Mouse (Mus musculus) neural tube, embryonic 15.5 days (tissue): Measurements from ENCODE around the gene Alg6. TPM values are rescaled to one million over a fixed set of nuclear protein-coding genes. Genes with fewer than 3 reads are reported as not detected.

Source experiments
- ATAC-seq: fragments of 200-750 bp; cut with Nextera tagmentation; 2 replicates; pipeline ENCODE4 v1.8.0; 2017; ENCODE audit warnings: mild to moderate bottlenecking, moderate TSS enrichment, moderate library complexity; ENCODE audit not compliant: low FRiP score
- H3K27ac ChIP-seq: fragments of 300-500 bp; sonication (generic); replicated peaks from 2 replicates; pipeline ENCODE4 v1.5.1; 2015; ENCODE audit warnings: mild to moderate bottlenecking, inconsistent platforms
- H3K27me3 ChIP-seq: fragments of 300-500 bp; sonication (generic); replicated peaks from 2 replicates; pipeline ENCODE4 v1.6.1; 2015; ENCODE audit warnings: inconsistent platforms
- H3K36me3 ChIP-seq: fragments of 300-500 bp; sonication (generic); 2 replicates; pipeline ENCODE4 v1.6.1; 2015; ENCODE audit warnings: inconsistent platforms
- H3K4me1 ChIP-seq: fragments of 300-500 bp; sonication (generic); 2 replicates; pipeline ENCODE4 v1.6.1; 2015; ENCODE audit warnings: inconsistent platforms
- H3K4me2 ChIP-seq: fragments of 300-500 bp; sonication (generic); 2 replicates; pipeline ENCODE4 v1.6.1; 2015; ENCODE audit warnings: inconsistent platforms, mild to moderate bottlenecking, moderate library complexity
- H3K4me3 ChIP-seq: fragments of 300-500 bp; sonication (generic); replicated peaks from 2 replicates; pipeline ENCODE4 v1.5.1; 2015; ENCODE audit warnings: mild to moderate bottlenecking, inconsistent platforms
- H3K9ac ChIP-seq: fragments of 300-500 bp; sonication (generic); replicated peaks from 2 replicates; pipeline ENCODE4 v1.6.1; 2015; ENCODE audit warnings: mild to moderate bottlenecking, inconsistent platforms
- H3K9me3 ChIP-seq: fragments of 300-500 bp; sonication (generic); replicated peaks from 2 replicates; pipeline ENCODE4 v1.6.1; 2016; ENCODE audit warnings: inconsistent platforms
- WGBS: fragments of 180-500 bp; shearing (Covaris S2); methylation state at CpG from one replicate; pipeline ENCODE4 v1.1.7; 2015; ENCODE audit warnings: mixed read lengths; 5-methylcytosine and 5-hydroxymethylcytosine counted together
- polyA plus RNA-seq: library from polyadenylated mRNA; unstranded; fragments of >200 nt; fragmentation: Nextera tagmentation; extraction: Ambion mirVana; gene quantifications from 2 replicates; pipeline ENCODE4 v1.2.1, GENCODE M21; 2015

Gene Alg6
- 12.8 and 15.4 TPM in 2 replicates for polyA plus RNA-seq

- 3% methylated on average over 46 of the region's 46 CpGs for WGBS
- Histone ChIP-seq H3K4me2 (peak within 1 kb of the TSS; percentile 90), H3K9ac (peak within 1 kb of the TSS; percentile 74), H3K27ac (peak within 1 kb of the TSS; percentile 66), H3K4me1 (peaks cover 9% of the 10 kb centered on the region), H3K27me3 (no peaks in the 10 kb centered on the region), H3K4me3 (peak within 1 kb of the TSS; percentile 66), H3K36me3 (no peaks in the 10 kb centered on the region; the same call in 1 of the 2 replicates), H3K9me3 (no peaks in the 10 kb centered on the region)
- ATAC-seq: peak; percentile 94
These were observed at the start of gene Alg6 for GRCm38 (mm10) chr4:99714904-99715782. Gene Alg6 (plus strand): TSS chr4:99715664.

- Histone ChIP-seq H3K4me3 (no peak overlapping the region), H3K9me3 (no peaks in the 10 kb centered on the region), H3K4me1 (no peaks in the 10 kb centered on the region), H3K27me3 (peaks cover 10% of the 10 kb centered on the region), H3K36me3 (no peaks in the 10 kb centered on the region), H3K4me2 (no peak overlapping the region), H3K27ac (no peak overlapping the region), H3K9ac (no peak overlapping the region)
- no peak for ATAC-seq
- 92% methylated on average over 7 of the region's 7 CpGs for WGBS
These were observed 45.1 kb upstream of the Alg6 start for GRCm38 (mm10) chr4:99670203-99670851.

- no peak overlapping the region for H3K9ac ChIP-seq
- no peak overlapping the region for H3K4me3 ChIP-seq
- H3K36me3 ChIP-seq: no peaks in the 10 kb centered on the region
- H3K27me3 ChIP-seq: no peaks in the 10 kb centered on the region
- no peaks in the 10 kb centered on the region for H3K9me3 ChIP-seq
- H3K27ac ChIP-seq: no peak overlapping the region
- no peaks in the 10 kb centered on the region for H3K4me1 ChIP-seq
- H3K4me2 ChIP-seq: no peak overlapping the region
- no peak for ATAC-seq
These were observed 40.3 kb upstream of the Alg6 start for GRCm38 (mm10) chr4:99675191-99675590.

GRCm38 (mm10) chr4:99683941-99684340 lies 31.5 kb upstream of the Alg6 start:
- ATAC-seq: no peak
- no peak overlapping the region for H3K4me2 ChIP-seq
- H3K9me3 ChIP-seq: no peaks in the 10 kb centered on the region
- H3K4me1 ChIP-seq: no peaks in the 10 kb centered on the region
- WGBS: 88% methylated on average over 6 of the region's 6 CpGs
- H3K27ac ChIP-seq: no peak overlapping the region
- no peaks in the 10 kb centered on the region for H3K36me3 ChIP-seq
- H3K4me3 ChIP-seq: no peak overlapping the region
- H3K27me3 ChIP-seq: no peaks in the 10 kb centered on the region
- no peak overlapping the region for H3K9ac ChIP-seq

GRCm38 (mm10) chr4:99686308-99686707 lies 29.2 kb upstream of the Alg6 start:
- no peaks in the 10 kb centered on the region for H3K36me3 ChIP-seq
- H3K4me2 ChIP-seq: no peak overlapping the region
- H3K9ac ChIP-seq: no peak overlapping the region
- no peaks in the 10 kb centered on the region for H3K9me3 ChIP-seq
- no peaks in the 10 kb centered on the region for H3K27me3 ChIP-seq
- no peak for ATAC-seq
- 67% methylated on average over 5 of the region's 5 CpGs for WGBS
- H3K27ac ChIP-seq: no peak overlapping the region
- no peak overlapping the region for H3K4me3 ChIP-seq
- H3K4me1 ChIP-seq: no peaks in the 10 kb centered on the region

GRCm38 (mm10) chr4:99712583-99713183 lies 2.8 kb upstream of the Alg6 start:
- H3K4me3 ChIP-seq: no peak overlapping the region
- peaks cover 9% of the 10 kb centered on the region for H3K4me1 ChIP-seq
- no peak overlapping the region for H3K27ac ChIP-seq
- H3K9me3 ChIP-seq: no peaks in the 10 kb centered on the region
- 87% methylated on average over 6 of the region's 6 CpGs for WGBS
- no peak for ATAC-seq
- no peak overlapping the region for H3K4me2 ChIP-seq
- H3K27me3 ChIP-seq: no peaks in the 10 kb centered on the region
- H3K9ac ChIP-seq: no peak overlapping the region
- no peaks in the 10 kb centered on the region for H3K36me3 ChIP-seq

GRCm38 (mm10) chr4:99713971-99714370 lies 1.5 kb upstream of the Alg6 start:
- H3K4me3 ChIP-seq: no peak overlapping the region
- H3K4me1 ChIP-seq: peaks cover 9% of the 10 kb centered on the region
- H3K9me3 ChIP-seq: no peaks in the 10 kb centered on the region
- H3K27ac ChIP-seq: no peak overlapping the region
- H3K9ac ChIP-seq: no peak overlapping the region
- WGBS: 93% methylated on average over 6 of the region's 6 CpGs
- no peak overlapping the region for H3K4me2 ChIP-seq
- H3K36me3 ChIP-seq: no peaks in the 10 kb centered on the region
- ATAC-seq: no peak
- no peaks in the 10 kb centered on the region for H3K27me3 ChIP-seq

GRCm38 (mm10) chr4:99715783-99716416 lies 436 bp downstream of the Alg6 start:
- Histone ChIP-seq H3K9me3 (no peaks in the 10 kb centered on the region), H3K4me1 (peaks cover 9% of the 10 kb centered on the region), H3K27ac (peak overlapping the region; percentile 66), H3K36me3 (no peaks in the 10 kb centered on the region; the same call in 1 of the 2 replicates), H3K27me3 (no peaks in the 10 kb centered on the region), H3K9ac (peak overlapping the region; percentile 74), H3K4me2 (peak overlapping the region; percentile 90), H3K4me3 (peak overlapping the region; percentile 66)
- peak; percentile 71 for ATAC-seq
- WGBS: 25% methylated on average over 25 of the region's 25 CpGs

GRCm38 (mm10) chr4:99717905-99718304 lies 2.4 kb downstream of the Alg6 start:
- Histone ChIP-seq H3K27ac (no peak overlapping the region), H3K4me2 (no peak overlapping the region), H3K9me3 (no peaks in the 10 kb centered on the region), H3K36me3 (no peaks in the 10 kb centered on the region; the same call in 1 of the 2 replicates), H3K4me3 (no peak overlapping the region), H3K4me1 (peaks cover 9% of the 10 kb centered on the region), H3K9ac (no peak overlapping the region), H3K27me3 (no peaks in the 10 kb centered on the region)
- WGBS: 79% methylated on average over 4 of the region's 4 CpGs
- ATAC-seq: no peak

GRCm38 (mm10) chr4:99724331-99724730 lies 8.9 kb downstream of the Alg6 start:
- no peaks in the 10 kb centered on the region for H3K9me3 ChIP-seq
- WGBS: 94% methylated on average over 4 of the region's 4 CpGs
- H3K9ac ChIP-seq: no peak overlapping the region
- H3K36me3 ChIP-seq: peaks cover 24% of the 10 kb centered on the region
- no peak overlapping the region for H3K27ac ChIP-seq
- H3K27me3 ChIP-seq: no peaks in the 10 kb centered on the region
- H3K4me1 ChIP-seq: no peaks in the 10 kb centered on the region
- ATAC-seq: no peak
- no peak overlapping the region for H3K4me3 ChIP-seq
- no peak overlapping the region for H3K4me2 ChIP-seq

- peaks cover 40% of the 10 kb centered on the region for H3K36me3 ChIP-seq
- no peaks in the 10 kb centered on the region for H3K4me1 ChIP-seq
- H3K9me3 ChIP-seq: 0 out of 2 replicates have a peak, but pooled peaks cover 11% of the 10 kb centered on the region
- no peak for ATAC-seq
- no peaks in the 10 kb centered on the region for H3K27me3 ChIP-seq
- H3K27ac ChIP-seq: no peak overlapping the region
- no peak overlapping the region for H3K9ac ChIP-seq
- WGBS: 96% methylated on average over 8 of the region's 8 CpGs
- no peak overlapping the region for H3K4me2 ChIP-seq
- no peak overlapping the region for H3K4me3 ChIP-seq
These were observed 10.5 kb downstream of the Alg6 start for GRCm38 (mm10) chr4:99725914-99726451.
